Mouse (Mus musculus): ENCODE measurements at regions not wholly inside any gene's neighbourhood (a gene's known extent, or its start where the extent isn't known, plus 50 kb on each side); places are given as distances from the start of the nearest gene placed in this dataset.

- TF ChIP-seq POLR2A (IDR thresholded peaks at IDR 0.05; ENCODE audit: insufficient read length, low read depth) = no peak
- TF ChIP-seq TCF3 (IDR thresholded peaks at IDR 0.05; ENCODE audit: insufficient read length, low read depth) = no peak
- TF ChIP-seq USF1 (IDR thresholded peaks at IDR 0.05; ENCODE audit: low read depth) = no peak
- no peak for TF ChIP-seq MYOD1 (IDR thresholded peaks at IDR 0.05; ENCODE audit: control insufficient read depth in 1 of 3, insufficient read length in 2 of 3, low read depth in 2 of 3)
- no peak for TF ChIP-seq TCF12 (IDR thresholded peaks at IDR 0.05; ENCODE audit: insufficient read depth, poor library complexity, severe bottlenecking)
- no peak for TF ChIP-seq REST (IDR thresholded peaks at IDR 0.05; ENCODE audit: insufficient read depth, insufficient read length)
- no peak for TF ChIP-seq E2F4 (IDR thresholded peaks at IDR 0.05; ENCODE audit: insufficient read depth)
Observed at GRCm38 (mm10) chr10:84059646-84060491, 337.2 kb downstream of the 1500009L16Rik start.
